Mouse (Mus musculus): ENCODE results near the gene Tm7sf3. TPM values are rescaled to one million over a fixed set of nuclear protein-coding genes. Genes with fewer than 3 reads are reported as not detected.

Gene Tm7sf3
- total and polyA plus RNA-seq, 2 experiments, result 21.8 to 48.5 TPM

DNA sequence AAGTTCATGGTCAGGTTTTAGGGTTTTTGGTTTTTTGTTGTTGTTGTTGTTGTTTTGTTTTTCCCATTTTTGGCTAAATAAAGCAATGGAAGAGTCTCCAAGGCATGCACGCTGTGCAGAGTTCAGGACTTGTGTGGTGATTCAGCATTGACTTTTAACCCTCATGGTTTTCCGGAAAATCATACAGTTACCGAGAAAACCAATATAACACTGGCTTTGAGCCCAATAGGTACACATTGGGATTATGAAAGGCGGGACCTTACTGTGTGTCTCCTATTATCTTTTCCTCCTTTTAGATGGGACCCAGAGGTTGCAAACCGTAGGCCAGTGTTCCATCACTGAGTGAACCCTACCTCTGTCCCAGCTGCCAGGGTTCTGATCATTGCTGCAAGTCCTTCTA is 22.3 kb upstream of the Tm7sf3 start:
- H3K4me3 ChIP-seq (ENCODE audit: insufficient read depth, low read depth, low read length), result no peak overlapping the region
- no peaks in the 10 kb centered on the region for H3K27me3 ChIP-seq (ENCODE audit: control insufficient read depth, insufficient read depth, low read length)
- H3K79me2 ChIP-seq (ENCODE audit: control insufficient read depth, insufficient read depth, low read length), result no peaks in the 10 kb centered on the region
- DNase-seq (ENCODE audit: extremely low read depth, low read depth, low spot score), result peak; percentile 84
- TF ChIP-seq CTCF (IDR thresholded peaks at IDR 0.05; ENCODE audit: low read depth, low read length), result no peak
- TF ChIP-seq POLR2A (IDR thresholded peaks at IDR 0.05; ENCODE audit: extremely low read depth, insufficient read depth, low read length), result no peak
- peak overlapping the region; percentile 69 for H3K27ac ChIP-seq (replicated peaks; ENCODE audit: insufficient read depth, low read depth, low read length)
- H3K36me3 ChIP-seq (ENCODE audit: control insufficient read depth, insufficient read depth, low read length), result no peaks in the 10 kb centered on the region
- H3K9ac ChIP-seq (ENCODE audit: low read depth, low read length), result no peak overlapping the region
- 20% methylated on average over 5 of the region's 5 CpGs for WGBS
- peaks cover 5% of the 10 kb centered on the region for H3K4me1 ChIP-seq (ENCODE audit: control insufficient read depth, insufficient read depth, low read length)

DNA sequence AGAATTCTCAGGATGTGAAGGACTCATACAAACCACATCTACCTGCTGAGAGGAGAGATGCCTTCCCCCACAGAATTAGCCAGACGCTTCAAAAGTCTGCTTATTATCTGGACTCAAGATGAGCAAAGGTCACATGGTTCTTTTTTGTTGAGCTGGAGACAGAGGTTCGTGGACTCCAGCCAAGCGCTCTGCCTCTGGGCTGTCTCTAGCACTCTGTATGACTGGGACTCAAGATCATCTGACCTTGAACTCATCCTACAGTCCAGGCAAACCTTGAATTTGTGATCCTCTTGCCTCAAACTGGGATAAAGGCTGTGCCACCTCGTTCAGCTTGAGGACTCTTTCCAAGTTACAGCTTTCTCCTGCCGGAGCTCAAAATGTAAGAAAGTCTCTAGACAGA is 21.5 kb upstream of the Tm7sf3 start:
- 40% methylated on average over 5 of the region's 5 CpGs for WGBS
- H3K9ac ChIP-seq (ENCODE audit: low read depth, low read length), result no peak overlapping the region
- TF ChIP-seq POLR2A (IDR thresholded peaks at IDR 0.05; ENCODE audit: extremely low read depth, insufficient read depth, low read length) (no peak), CTCF (IDR thresholded peaks at IDR 0.05; ENCODE audit: low read depth, low read length) (no peak)
- DNase-seq (ENCODE audit: extremely low read depth, low read depth, low spot score), result peak; percentile 74
- no peak overlapping the region for H3K4me3 ChIP-seq (ENCODE audit: insufficient read depth, low read depth, low read length)
- H3K79me2 ChIP-seq (ENCODE audit: control insufficient read depth, insufficient read depth, low read length), result no peaks in the 10 kb centered on the region
- no peaks in the 10 kb centered on the region for H3K36me3 ChIP-seq (ENCODE audit: control insufficient read depth, insufficient read depth, low read length)
- H3K4me1 ChIP-seq (ENCODE audit: control insufficient read depth, insufficient read depth, low read length), result peaks cover 5% of the 10 kb centered on the region
- H3K27ac ChIP-seq (replicated peaks; ENCODE audit: insufficient read depth, low read depth, low read length), result peak overlapping the region; percentile 69; the same call in 1 of the 2 replicates
- no peaks in the 10 kb centered on the region for H3K27me3 ChIP-seq (ENCODE audit: control insufficient read depth, insufficient read depth, low read length)

DNA sequence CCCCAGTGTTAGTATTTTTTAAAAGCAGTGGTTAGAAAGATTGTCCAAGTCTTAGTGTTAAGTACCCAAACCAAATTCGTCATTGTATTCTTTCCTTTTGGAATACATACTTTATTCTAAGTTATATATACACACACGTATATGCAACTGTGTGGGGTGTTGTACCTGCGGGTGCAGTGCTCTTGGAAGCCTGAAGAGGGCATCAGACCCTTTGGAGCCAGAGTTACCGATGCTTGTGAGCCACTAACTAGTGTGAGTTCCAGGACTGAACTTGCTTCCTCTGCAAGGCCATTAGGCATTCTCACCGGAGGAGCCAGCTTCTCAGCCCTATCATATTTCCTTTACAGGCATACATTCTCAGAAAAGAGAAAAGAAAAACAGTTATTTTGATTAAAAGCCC is 20.1 kb upstream of the Tm7sf3 start:
- Histone ChIP-seq H3K4me3 (ENCODE audit: insufficient read depth, low read depth, low read length) (no peak overlapping the region), H3K27ac (replicated peaks; ENCODE audit: insufficient read depth, low read depth, low read length) (no peak overlapping the region), H3K4me1 (ENCODE audit: control insufficient read depth, insufficient read depth, low read length) (peaks cover 5% of the 10 kb centered on the region), H3K9ac (ENCODE audit: low read depth, low read length) (no peak overlapping the region), H3K79me2 (ENCODE audit: control insufficient read depth, insufficient read depth, low read length) (no peaks in the 10 kb centered on the region), H3K27me3 (ENCODE audit: control insufficient read depth, insufficient read depth, low read length) (no peaks in the 10 kb centered on the region), H3K36me3 (ENCODE audit: control insufficient read depth, insufficient read depth, low read length) (no peaks in the 10 kb centered on the region)
- TF ChIP-seq POLR2A (IDR thresholded peaks at IDR 0.05; ENCODE audit: extremely low read depth, insufficient read depth, low read length) (no peak), CTCF (IDR thresholded peaks at IDR 0.05; ENCODE audit: low read depth, low read length) (peak; percentile 89)
- WGBS, result 30% methylated on average over 5 of the region's 5 CpGs
- DNase-seq (ENCODE audit: extremely low read depth, low read depth, low spot score), result peak; percentile 66

DNA sequence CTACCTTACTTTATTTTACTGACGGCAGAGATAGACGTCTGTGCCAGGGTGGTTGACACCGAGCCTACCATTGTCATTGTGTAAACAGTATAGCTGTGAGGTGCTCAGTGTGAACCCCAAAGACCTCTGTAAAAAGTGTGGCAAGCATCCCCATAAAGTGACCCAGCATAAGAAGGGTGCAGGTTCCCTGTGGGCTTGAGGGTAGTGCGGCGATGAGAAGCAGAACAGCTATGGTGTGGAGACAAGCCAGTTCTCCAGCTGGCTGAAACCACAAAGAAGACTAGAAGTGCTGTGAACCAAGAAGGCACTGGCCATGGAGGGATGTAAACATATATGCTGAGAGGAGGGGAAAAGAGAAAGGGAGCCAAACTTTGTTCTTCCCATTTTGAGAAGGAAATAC is 19.0 kb upstream of the Tm7sf3 start:
- H3K27ac ChIP-seq (replicated peaks; ENCODE audit: insufficient read depth, low read depth, low read length), result no peak overlapping the region
- H3K9ac ChIP-seq (ENCODE audit: low read depth, low read length), result no peak overlapping the region
- no peak overlapping the region for H3K4me3 ChIP-seq (ENCODE audit: insufficient read depth, low read depth, low read length)
- TF ChIP-seq POLR2A (IDR thresholded peaks at IDR 0.05; ENCODE audit: extremely low read depth, insufficient read depth, low read length) (no peak), CTCF (IDR thresholded peaks at IDR 0.05; ENCODE audit: low read depth, low read length) (no peak)
- H3K4me1 ChIP-seq (ENCODE audit: control insufficient read depth, insufficient read depth, low read length), result peaks cover 5% of the 10 kb centered on the region
- H3K36me3 ChIP-seq (ENCODE audit: control insufficient read depth, insufficient read depth, low read length), result no peaks in the 10 kb centered on the region
- DNase-seq (ENCODE audit: extremely low read depth, low read depth, low spot score), result no peak
- 70% methylated on average over 5 of the region's 5 CpGs for WGBS
- no peaks in the 10 kb centered on the region for H3K27me3 ChIP-seq (ENCODE audit: control insufficient read depth, insufficient read depth, low read length)
- H3K79me2 ChIP-seq (ENCODE audit: control insufficient read depth, insufficient read depth, low read length), result no peaks in the 10 kb centered on the region

DNA sequence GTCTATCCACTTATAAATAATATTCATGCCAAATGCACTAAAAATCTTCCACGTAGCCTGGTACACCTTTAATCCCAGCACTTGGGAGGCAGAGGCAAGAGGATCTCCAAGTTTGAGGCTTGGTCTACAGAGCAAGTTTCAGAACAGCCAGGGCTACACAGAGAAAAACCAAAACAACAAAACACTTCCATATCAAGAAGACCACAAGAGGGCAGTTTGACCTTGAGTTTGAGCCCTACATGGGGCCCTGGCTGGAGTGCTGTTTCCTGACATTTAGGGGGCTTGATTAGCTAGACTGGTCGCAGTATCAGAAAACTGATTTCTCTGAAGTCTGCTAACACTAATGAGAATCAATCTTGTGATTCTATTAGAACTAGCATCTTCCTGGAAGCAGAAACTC is 18.0 kb upstream of the Tm7sf3 start:
- no peak for DNase-seq (ENCODE audit: extremely low read depth, low read depth, low spot score)
- H3K9ac ChIP-seq (ENCODE audit: low read depth, low read length), result no peak overlapping the region
- H3K4me3 ChIP-seq (ENCODE audit: insufficient read depth, low read depth, low read length), result no peak overlapping the region
- no peaks in the 10 kb centered on the region for H3K36me3 ChIP-seq (ENCODE audit: control insufficient read depth, insufficient read depth, low read length)
- TF ChIP-seq POLR2A (IDR thresholded peaks at IDR 0.05; ENCODE audit: extremely low read depth, insufficient read depth, low read length), result no peak
- TF ChIP-seq CTCF (IDR thresholded peaks at IDR 0.05; ENCODE audit: low read depth, low read length), result 0 out of 2 replicates have a peak, but pooled peaks have one; percentile 7
- no peaks in the 10 kb centered on the region for H3K27me3 ChIP-seq (ENCODE audit: control insufficient read depth, insufficient read depth, low read length)
- H3K27ac ChIP-seq (replicated peaks; ENCODE audit: insufficient read depth, low read depth, low read length), result no peak overlapping the region
- H3K4me1 ChIP-seq (ENCODE audit: control insufficient read depth, insufficient read depth, low read length), result peaks cover 5% of the 10 kb centered on the region
- WGBS, result 72% methylated on average over 2 of the region's 2 CpGs
- no peaks in the 10 kb centered on the region for H3K79me2 ChIP-seq (ENCODE audit: control insufficient read depth, insufficient read depth, low read length)

DNA sequence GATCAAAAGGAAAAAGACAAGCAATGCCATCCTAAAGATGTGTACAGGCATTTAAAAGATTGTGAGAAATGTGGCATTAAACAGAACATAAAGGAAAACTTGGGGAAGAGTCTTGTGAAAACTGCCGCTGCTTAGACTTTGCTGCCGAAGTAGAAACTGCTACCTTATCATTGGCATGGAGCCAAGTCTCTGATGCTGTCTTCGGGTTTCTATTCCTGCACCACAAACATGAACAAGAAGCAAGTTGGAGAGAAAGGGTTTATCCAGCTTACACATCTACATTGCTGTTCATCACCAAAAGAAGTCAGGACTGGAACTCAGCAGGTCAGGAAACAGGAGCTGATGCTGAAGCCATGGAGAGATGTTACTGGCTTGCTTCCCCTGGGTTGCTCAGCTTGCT is 10.6 kb upstream of the Tm7sf3 start:
- no peaks in the 10 kb centered on the region for H3K79me2 ChIP-seq (ENCODE audit: control insufficient read depth, insufficient read depth, low read length)
- TF ChIP-seq CTCF (IDR thresholded peaks at IDR 0.05; ENCODE audit: low read depth, low read length) (no peak), POLR2A (IDR thresholded peaks at IDR 0.05; ENCODE audit: extremely low read depth, insufficient read depth, low read length) (no peak)

More for the DNA sequence above, 10.6 kb upstream of the Tm7sf3 start:
- 47% methylated on average over 3 of the region's 3 CpGs for WGBS
- DNase-seq (ENCODE audit: extremely low read depth, low read depth, low spot score), result no peak
- no peaks in the 10 kb centered on the region for H3K27me3 ChIP-seq (ENCODE audit: control insufficient read depth, insufficient read depth, low read length)
- H3K4me3 ChIP-seq (ENCODE audit: insufficient read depth, low read depth, low read length), result no peak overlapping the region
- H3K36me3 ChIP-seq (ENCODE audit: control insufficient read depth, insufficient read depth, low read length), result peaks cover 14% of the 10 kb centered on the region
- no peak overlapping the region for H3K9ac ChIP-seq (ENCODE audit: low read depth, low read length)
- H3K27ac ChIP-seq (replicated peaks; ENCODE audit: insufficient read depth, low read depth, low read length), result no peak overlapping the region
- no peaks in the 10 kb centered on the region for H3K4me1 ChIP-seq (ENCODE audit: control insufficient read depth, insufficient read depth, low read length)

Data from liver, adult 2 months (tissue).